In genomic region chr1:195129867-195130266, GRCm38 (mm10) we compare ENCODE assay signal across 9 mouse cellular contexts. TPM values are rescaled to one million over a fixed set of nuclear protein-coding genes. Genes with fewer than 3 reads are reported as not detected.
DNase-seq lines count a peak whose midpoint lies in the region; ATAC-seq and TF ChIP-seq lines count a peak whose summit lies in the region.
"Had no signal": no experiment of that assay in that cellular context is flagged by ENCODE, and none has a peak within 500 bp of the region (broad histone marks: within the 10 kb centered on the region; RNA-seq: fewer than 3 reads in every experiment).

No protein-coding gene starts in this region.

- H3K9me3 ChIP-seq in heart, embryonic 11.5 days (replicated peaks; ENCODE audit: control insufficient read depth, low read length) = no peaks in the 10 kb centered on the region
- no peaks in the 10 kb centered on the region for H3K9me3 ChIP-seq in neural tube, embryonic 12.5 days
- H3K9me3 ChIP-seq in limb, embryonic 14.5 days (ENCODE audit: control insufficient read depth, low read length) = no peaks in the 10 kb centered on the region

- H3K27me3 ChIP-seq in heart, embryonic 11.5 days (ENCODE audit: control insufficient read depth, insufficient read depth, low read length) = no peaks in the 10 kb centered on the region
- H3K27me3 ChIP-seq in neural tube, embryonic 12.5 days (replicated peaks) = no peaks in the 10 kb centered on the region
- no peaks in the 10 kb centered on the region for H3K27me3 ChIP-seq in limb, embryonic 14.5 days (ENCODE audit: control insufficient read depth, insufficient read depth, low read length)

- no peak overlapping the region for H3K27ac ChIP-seq in heart, embryonic 11.5 days (ENCODE audit: low read depth, low read length)
- no peak overlapping the region for H3K27ac ChIP-seq in neural tube, embryonic 12.5 days
- no peak overlapping the region for H3K27ac ChIP-seq in limb, embryonic 14.5 days (replicated peaks; ENCODE audit: low read depth, low read length)

- no peak for TF ChIP-seq POLR2A in limb, embryonic 14.5 days (IDR thresholded peaks at IDR 0.05; ENCODE audit: borderline replicate concordance, extremely low read depth, insufficient read depth, insufficient read length)

- H3K4me3 ChIP-seq in heart, embryonic 11.5 days (ENCODE audit: low read depth, low read length) = peak overlapping the region; percentile 19; the same call in 1 of the 2 replicates
- no peak overlapping the region for H3K4me3 ChIP-seq in neural tube, embryonic 12.5 days
- H3K4me3 ChIP-seq in limb, embryonic 14.5 days (replicated peaks; ENCODE audit: low read length) = no peak overlapping the region

- WGBS in heart, embryonic 11.5 days (ENCODE audit: insufficient replicate concordance) = 76% methylated on average over 1 of the region's 1 CpGs
- WGBS in neural tube, embryonic 12.5 days = 91% methylated on average over 1 of the region's 1 CpGs
- WGBS in limb, embryonic 14.5 days = 77% methylated on average over 1 of the region's 1 CpGs

- H3K4me1 ChIP-seq in heart, embryonic 11.5 days (ENCODE audit: control insufficient read depth, insufficient read depth, low read length) = 0 out of 2 replicates have a peak, but pooled peaks cover 3% of the 10 kb centered on the region
- H3K4me1 ChIP-seq in neural tube, embryonic 12.5 days = no peaks in the 10 kb centered on the region
- H3K4me1 ChIP-seq in limb, embryonic 14.5 days (ENCODE audit: control insufficient read depth, insufficient read depth, low read length) = no peaks in the 10 kb centered on the region; the same call in none of the 2 replicates

- H3K36me3 ChIP-seq in heart, embryonic 11.5 days (ENCODE audit: control insufficient read depth, insufficient read depth, low read length) = peaks cover 3% of the 10 kb centered on the region
- peaks cover 7% of the 10 kb centered on the region; the same call in 1 of the 2 replicates for H3K36me3 ChIP-seq in neural tube, embryonic 12.5 days
- peaks cover 19% of the 10 kb centered on the region for H3K36me3 ChIP-seq in limb, embryonic 14.5 days (ENCODE audit: control insufficient read depth, insufficient read depth, low read length)

- peak overlapping the region; percentile 45 for H3K4me2 ChIP-seq in heart, embryonic 11.5 days
- H3K4me2 ChIP-seq in neural tube, embryonic 12.5 days (replicated peaks) = peak overlapping the region; percentile 27; the same call in 1 of the 2 replicates
- 0 out of 2 replicates have a peak overlapping the region, but pooled peaks have one; percentile 15 for H3K4me2 ChIP-seq in limb, embryonic 14.5 days (replicated peaks; ENCODE audit: low read depth, low read length, severe bottlenecking)

- no peak overlapping the region for H3K9ac ChIP-seq in heart, embryonic 11.5 days (ENCODE audit: low read depth, low read length)
- H3K9ac ChIP-seq in neural tube, embryonic 12.5 days = no peak overlapping the region
- no peak overlapping the region for H3K9ac ChIP-seq in limb, embryonic 14.5 days (ENCODE audit: low read depth, low read length, severe bottlenecking)

- DNase-seq in heart, adult 18-20 months = no peak
- DNase-seq in neural tube, embryonic 10.5 days (ENCODE audit: extremely low spot score, low spot score) = no peak
- DNase-seq in limb, embryonic 14.5 days (ENCODE audit: low spot score) = no peak
- DNase-seq in Muller cell, postnatal 12 days (ENCODE audit: inconsistent ontology term) = no peak
- DNase-seq in embryo, embryonic 10.5 days (ENCODE audit: low spot score) = no peak

- ATAC-seq in heart, embryonic 11.5 days (replicated peaks; ENCODE audit: insufficient number of reproducible peaks, low FRiP score, low TSS enrichment) = no peak
- ATAC-seq in neural tube, embryonic 12.5 days (ENCODE audit: low FRiP score, low read depth) = no peak
- ATAC-seq in limb, embryonic 14.5 days (ENCODE audit: low FRiP score, low read depth) = no peak
- ATAC-seq in granulocyte monocyte progenitor cell, adult 5-6 weeks (replicated peaks; ENCODE audit: poor library complexity, severe bottlenecking) = no peak

RNA-seq across cellular contexts. Expression of gene Cr1l, which starts 1.5 kb away (rescaled TPM):
- 57.1 and 63.6 TPM in 2 replicates for polyA plus RNA-seq in heart, embryonic 11.5 days (2014; fragmentation: Nextera tagmentation; extraction: Ambion mirVana)
- 10 to 100 TPM; 63.6 to 73.5 TPM for total RNA-seq in heart, adult 18-20 months (2021)
- 37.4 and 38.9 TPM in 2 replicates for polyA plus RNA-seq in neural tube, embryonic 12.5 days (2016; fragmentation: Nextera tagmentation; extraction: Ambion mirVana)
- 47.2 and 48.4 TPM in 2 replicates for polyA plus RNA-seq in limb, embryonic 14.5 days (2012; rRNA removed)
- 62.2 and 66.5 TPM in 2 replicates for polyA plus RNA-seq in limb, embryonic 14.5 days (2014; fragmentation: Nextera tagmentation; extraction: Ambion mirVana)
- total RNA-seq in granulocyte monocyte progenitor cell, adult 5-6 weeks (2014; fragmentation: Nextera tagmentation) = 62.8 and 83.0 TPM in 2 replicates
- total RNA-seq in granulocyte monocyte progenitor cell, adult 5-6 weeks (2017) = 113 and 117 TPM in 2 replicates

RNA-seq across cellular contexts. Expression of gene Cd46, which starts 37.8 kb away (rescaled TPM):
- 0.47 and 1.0 TPM in 2 replicates for polyA plus RNA-seq in heart, embryonic 11.5 days (2014; fragmentation: Nextera tagmentation; extraction: Ambion mirVana)
- under 1 TPM; 0.57 to 0.65 TPM for total RNA-seq in heart, adult 18-20 months (2021)
- 1.2 and 1.4 TPM in 2 replicates for polyA plus RNA-seq in neural tube, embryonic 12.5 days (2016; fragmentation: Nextera tagmentation; extraction: Ambion mirVana)
- polyA plus RNA-seq in limb, embryonic 14.5 days (2012; rRNA removed) = 2.9 and 3.3 TPM in 2 replicates
- polyA plus RNA-seq in limb, embryonic 14.5 days (2014; fragmentation: Nextera tagmentation; extraction: Ambion mirVana) = 1.3 and 1.7 TPM in 2 replicates
- total RNA-seq in granulocyte monocyte progenitor cell, adult 5-6 weeks (2014; fragmentation: Nextera tagmentation) = 0.66 and 1.6 TPM in 2 replicates
- 0.88 and 0.95 TPM in 2 replicates for total RNA-seq in granulocyte monocyte progenitor cell, adult 5-6 weeks (2017)

RNA-seq across cellular contexts. Expression of gene Cr2, which starts 46.6 kb away (rescaled TPM):
- polyA plus RNA-seq in heart, embryonic 11.5 days (2014; fragmentation: Nextera tagmentation; extraction: Ambion mirVana) = 0.09 and 0.25 TPM in 2 replicates
- total RNA-seq in heart, adult 18-20 months (2021) = 1 to 10 TPM in 1 of 2 experiments, under 1 TPM in 1; 0.67 to 5.6 TPM
- 0.20 and 0.24 TPM in 2 replicates for polyA plus RNA-seq in neural tube, embryonic 12.5 days (2016; fragmentation: Nextera tagmentation; extraction: Ambion mirVana)
- not detected in 2 replicates for polyA plus RNA-seq in limb, embryonic 14.5 days (2012; rRNA removed)
- 0.07 and 0.19 TPM in 2 replicates for polyA plus RNA-seq in limb, embryonic 14.5 days (2014; fragmentation: Nextera tagmentation; extraction: Ambion mirVana)
- not detected in 2 replicates for total RNA-seq in granulocyte monocyte progenitor cell, adult 5-6 weeks (2014; fragmentation: Nextera tagmentation)
- not detected in 2 replicates for total RNA-seq in granulocyte monocyte progenitor cell, adult 5-6 weeks (2017)
- polyA plus RNA-seq: neural tube, embryonic 11.5 days had no signal
